Mouse (Mus musculus) lung, postnatal 36 days (tissue): ENCODE measurements at regions not wholly inside any gene's neighbourhood (a gene's known extent, or its start where the extent isn't known, plus 50 kb on each side); places are given as distances from the start of the nearest gene placed in this dataset.
A peak's percentile ranks its signal among the peaks of the same experiment; 100 is the strongest.

Experiments used
- DNase-seq: peaks from one replicate; pipeline ENCODE4 v3.0.0; 2022; ENCODE audit warnings: mixed read lengths

GRCm38 (mm10) chr8:87270525-87271187 lies 201.8 kb downstream of the Cbln1 start:
- no peak for DNase-seq

- no peak for DNase-seq
Observed at GRCm38 (mm10) chr8:87268159-87268558, 204.2 kb downstream of the Cbln1 start.

DNA sequence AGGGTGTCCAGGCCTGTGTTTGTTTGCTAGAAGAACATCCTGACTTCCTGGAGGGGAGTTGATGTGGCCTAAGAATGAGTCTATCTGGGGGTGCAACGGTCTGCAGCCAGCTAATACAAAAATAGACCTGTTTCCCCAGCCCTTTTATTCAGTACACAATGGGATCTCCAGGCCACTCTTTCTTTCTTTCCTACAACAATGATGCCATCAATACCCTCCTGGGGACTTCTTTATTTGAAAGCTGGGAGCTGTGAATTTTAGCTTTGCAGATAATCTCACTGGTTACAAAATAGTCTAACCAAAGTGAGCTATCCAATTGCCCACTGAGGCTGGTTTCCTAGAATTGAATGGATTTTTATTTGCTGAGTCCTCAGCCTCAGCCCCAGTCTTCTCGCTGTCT lies 207.4 kb downstream of the Cbln1 start:
- no peak for DNase-seq

DNA sequence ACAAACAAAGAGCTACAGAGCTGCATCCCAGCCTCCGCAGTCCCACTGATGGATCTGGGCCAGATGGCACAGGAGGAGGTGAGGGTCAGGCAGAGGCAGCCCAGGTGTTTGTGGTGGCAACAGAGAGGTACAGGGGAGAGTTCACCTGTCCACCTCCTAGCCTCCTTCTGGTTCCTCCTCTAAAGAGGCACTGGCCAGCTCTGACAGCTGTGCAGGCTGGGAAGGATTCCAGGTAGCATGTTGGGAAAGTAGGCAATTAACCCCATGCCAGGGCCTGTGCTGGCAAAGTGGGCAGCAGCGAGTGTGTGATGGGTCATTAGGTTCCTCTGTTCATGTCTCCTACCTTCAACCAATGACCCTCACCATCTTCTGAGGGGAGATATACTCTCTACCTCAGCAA lies 212.1 kb downstream of the Cbln1 start:
- no peak for DNase-seq

GRCm38 (mm10) chr8:87242681-87243080 lies 229.7 kb downstream of the Cbln1 start:
- no peak for DNase-seq

DNA sequence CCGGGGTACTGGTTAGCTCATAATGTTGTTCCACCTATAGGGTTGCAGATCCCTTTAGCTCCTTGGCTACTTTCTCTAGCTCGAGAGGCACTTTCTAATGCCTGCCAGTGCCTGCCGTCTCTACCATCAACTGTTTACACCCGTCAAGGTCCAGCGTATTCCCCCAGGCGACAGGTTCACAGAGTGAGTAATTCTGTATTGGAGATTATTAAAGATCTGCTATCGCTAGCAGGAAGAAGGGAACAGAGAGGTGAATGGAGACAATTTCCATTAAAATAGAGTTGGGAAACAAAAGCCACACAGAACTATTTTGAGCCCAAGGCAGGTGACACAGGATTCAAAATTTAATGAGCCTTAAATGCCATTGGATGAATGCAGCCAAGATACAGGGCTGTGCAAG lies 235.2 kb downstream of the Cbln1 start:
- no peak for DNase-seq

DNA sequence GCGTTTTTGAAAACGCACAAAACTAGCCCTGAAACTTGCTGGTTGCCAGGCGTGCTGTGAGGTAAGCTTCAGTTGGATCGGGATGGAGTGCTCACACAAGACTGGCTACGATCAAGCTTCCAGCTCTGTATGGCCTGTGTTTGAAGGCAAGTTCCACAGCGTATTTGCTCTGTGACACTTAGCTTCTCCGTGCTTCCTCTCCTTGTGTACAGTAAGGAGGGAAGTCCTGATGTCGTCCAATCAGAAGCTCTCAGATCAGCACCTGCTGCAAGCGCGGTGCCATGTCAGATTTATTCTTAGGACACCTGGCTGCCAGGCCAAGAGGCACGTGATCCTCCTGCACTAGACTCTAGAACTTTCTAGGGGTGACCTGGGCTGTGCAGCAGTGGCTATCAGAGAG lies 236.0 kb downstream of the Cbln1 start:
- no peak for DNase-seq

- no peak for DNase-seq
Observed at GRCm38 (mm10) chr8:87235341-87236075, 236.9 kb downstream of the Cbln1 start.

DNA sequence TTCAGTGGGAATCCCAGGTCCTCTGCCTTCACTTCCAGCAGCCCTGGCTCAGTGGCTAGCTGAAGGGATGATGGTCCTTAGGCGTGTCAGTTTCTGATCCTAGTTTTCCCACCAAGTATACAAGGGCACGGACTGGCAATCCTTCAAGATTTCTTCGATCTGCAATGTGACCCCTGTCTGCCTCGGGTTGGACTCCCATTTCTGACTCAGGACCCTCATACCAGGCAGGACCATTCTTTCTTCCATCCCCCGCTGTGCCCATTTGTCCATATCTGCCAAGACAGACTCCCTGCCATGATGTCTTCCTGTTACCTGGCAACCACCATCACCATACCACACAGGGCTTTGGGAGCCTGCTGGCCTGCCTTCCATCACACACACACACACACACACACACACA lies 238.1 kb downstream of the Cbln1 start:
- DNase-seq: no peak

DNA sequence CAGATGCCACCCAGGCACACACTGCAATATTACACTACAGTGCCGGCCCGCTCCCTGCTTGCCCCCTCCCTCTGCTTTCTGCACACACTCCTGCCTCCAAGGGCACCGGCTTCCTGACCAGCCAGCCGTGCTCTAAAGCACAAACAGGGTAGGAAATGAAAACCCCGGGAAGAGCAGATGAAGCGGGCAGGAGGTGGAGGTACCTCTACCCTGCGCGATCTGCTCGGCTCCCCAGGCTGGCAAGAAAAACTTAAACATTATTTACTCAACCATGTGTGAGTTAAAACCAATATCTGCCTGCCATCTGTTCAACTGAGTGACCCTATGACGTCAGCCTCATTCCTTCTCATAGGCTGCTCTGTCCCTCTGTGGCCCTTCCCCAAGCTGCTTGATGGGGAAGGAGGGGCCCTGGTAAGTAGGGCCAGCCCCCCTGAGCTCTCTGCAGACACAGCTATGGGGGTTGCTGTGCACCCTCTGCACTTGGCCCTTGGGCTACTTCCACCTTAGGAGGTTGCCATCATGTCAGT lies 238.5 kb downstream of the Cbln1 start:
- DNase-seq: no peak

GRCm38 (mm10) chr8:87231762-87232161 lies 240.6 kb downstream of the Cbln1 start:
- DNase-seq: no peak

GRCm38 (mm10) chr8:87230096-87230495 lies 242.3 kb downstream of the Cbln1 start:
- DNase-seq: no peak

DNA sequence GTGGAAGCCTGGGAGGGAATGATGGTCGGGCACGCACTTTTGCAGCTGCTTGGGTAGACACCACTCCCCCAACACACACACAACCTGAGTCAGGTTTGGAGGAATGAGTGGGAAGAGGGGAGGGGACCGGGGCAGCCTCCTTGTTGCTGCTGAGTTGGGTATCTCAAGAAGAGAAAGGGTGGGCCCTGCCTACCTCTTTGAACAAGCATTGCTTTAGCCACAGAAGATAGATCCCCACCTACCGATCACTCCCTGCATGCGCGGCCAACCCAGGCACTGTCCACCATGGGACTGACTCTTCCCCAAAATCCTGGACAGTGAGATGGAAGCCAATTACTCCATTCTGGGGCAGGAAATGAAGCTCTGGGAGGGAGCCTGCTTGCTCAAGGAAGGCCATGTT lies 243.2 kb downstream of the Cbln1 start:
- no peak for DNase-seq

GRCm38 (mm10) chr8:87228777-87229176 lies 243.6 kb downstream of the Cbln1 start:
- DNase-seq: no peak

GRCm38 (mm10) chr8:87225504-87226425 lies 246.6 kb downstream of the Cbln1 start:
- no peak for DNase-seq

DNA sequence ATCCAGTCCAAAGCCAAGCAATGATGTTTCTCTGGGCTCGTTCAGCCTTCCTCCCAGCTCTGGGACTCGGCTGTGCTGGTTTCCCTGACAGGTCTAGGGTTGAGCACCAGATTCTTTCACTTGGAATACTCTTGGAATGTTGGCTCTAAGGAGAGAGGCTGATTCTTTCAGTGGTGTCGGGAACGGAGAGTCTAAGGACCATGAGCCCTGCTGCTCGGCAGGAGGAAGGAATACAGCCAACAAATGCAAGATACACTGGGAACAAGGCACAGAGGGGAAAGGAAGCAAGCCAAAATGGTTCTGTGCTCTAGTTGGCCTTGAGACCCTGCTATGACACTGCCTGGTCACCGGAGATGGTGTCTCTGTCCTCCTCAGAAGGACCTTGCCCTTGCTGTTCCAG lies 251.8 kb downstream of the Cbln1 start:
- DNase-seq: no peak

- DNase-seq: peak; percentile 7
Observed at GRCm38 (mm10) chr8:87218956-87219482, 253.4 kb downstream of the Cbln1 start.

DNA sequence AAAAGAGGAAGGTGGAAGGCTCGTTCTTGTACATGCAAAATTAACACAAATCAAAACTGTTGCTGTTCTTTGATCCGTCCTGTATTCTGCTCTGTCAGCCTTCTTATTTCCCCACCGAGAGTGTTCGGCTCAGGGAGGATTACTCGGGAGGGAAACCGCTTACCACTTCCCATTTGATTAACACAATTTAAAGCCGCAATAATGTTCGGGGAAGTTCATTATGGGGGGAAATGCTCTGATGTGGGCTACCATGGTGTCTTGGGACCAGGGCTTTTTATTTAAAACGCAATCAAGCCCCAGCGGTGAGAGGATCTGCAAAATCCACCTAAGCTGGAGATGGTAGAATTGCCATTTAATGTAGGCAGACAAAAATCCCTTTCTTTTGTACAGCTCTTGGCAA lies 257.4 kb downstream of the Cbln1 start:
- no peak for DNase-seq

DNA sequence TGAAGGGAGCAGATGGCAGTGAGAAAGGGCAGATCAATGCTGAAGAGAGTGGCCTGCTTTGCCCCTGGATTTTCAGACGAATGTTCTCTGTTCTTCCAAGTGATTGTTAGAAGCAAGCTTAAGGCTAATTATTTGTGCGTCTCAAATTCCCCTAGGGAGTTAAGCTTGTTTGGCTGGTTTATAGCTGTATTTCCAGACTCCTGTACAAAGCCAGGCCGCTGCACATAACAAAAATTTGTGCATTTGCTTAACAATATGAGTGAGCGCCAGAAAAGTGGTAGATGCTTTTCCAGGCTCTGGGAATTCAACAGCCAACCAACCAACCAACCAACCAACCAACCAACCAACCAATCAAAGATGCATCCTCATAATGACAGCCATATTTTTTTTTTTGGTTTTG lies 261.9 kb downstream of the Cbln1 start:
- no peak for DNase-seq

GRCm38 (mm10) chr8:87209295-87209694 lies 263.1 kb downstream of the Cbln1 start:
- DNase-seq: no peak

DNA sequence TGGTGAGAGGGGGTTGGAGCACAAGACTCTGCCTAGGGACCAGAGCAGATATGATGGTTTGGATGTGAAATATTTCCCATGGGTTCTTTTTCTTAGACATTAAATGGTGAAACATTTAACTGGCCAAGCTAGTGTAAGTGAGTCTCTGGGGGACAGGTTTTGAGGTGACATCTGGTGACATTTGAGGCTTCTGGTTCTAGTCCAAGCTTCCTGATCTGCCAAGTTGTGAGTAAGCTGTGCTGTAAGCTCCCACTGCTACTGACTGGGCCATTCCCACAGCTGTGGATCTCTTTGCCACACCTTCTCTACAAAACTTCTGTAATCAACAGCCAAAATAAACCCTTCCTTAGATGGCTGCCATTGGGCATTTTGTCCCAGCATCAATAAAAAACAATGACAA lies 264.4 kb downstream of the Cbln1 start:
- DNase-seq: no peak

GRCm38 (mm10) chr8:87202639-87203160 lies 269.7 kb downstream of the Cbln1 start:
- DNase-seq: no peak
